Mouse (Mus musculus): ENCODE data around the gene Fam83c. TPM values are rescaled to one million over a fixed set of nuclear protein-coding genes. Genes with fewer than 3 reads are reported as not detected.

The Fam83c gene
- polyA plus RNA-seq, 1 experiment from 2014 or later, result 0.23 TPM

DNA sequence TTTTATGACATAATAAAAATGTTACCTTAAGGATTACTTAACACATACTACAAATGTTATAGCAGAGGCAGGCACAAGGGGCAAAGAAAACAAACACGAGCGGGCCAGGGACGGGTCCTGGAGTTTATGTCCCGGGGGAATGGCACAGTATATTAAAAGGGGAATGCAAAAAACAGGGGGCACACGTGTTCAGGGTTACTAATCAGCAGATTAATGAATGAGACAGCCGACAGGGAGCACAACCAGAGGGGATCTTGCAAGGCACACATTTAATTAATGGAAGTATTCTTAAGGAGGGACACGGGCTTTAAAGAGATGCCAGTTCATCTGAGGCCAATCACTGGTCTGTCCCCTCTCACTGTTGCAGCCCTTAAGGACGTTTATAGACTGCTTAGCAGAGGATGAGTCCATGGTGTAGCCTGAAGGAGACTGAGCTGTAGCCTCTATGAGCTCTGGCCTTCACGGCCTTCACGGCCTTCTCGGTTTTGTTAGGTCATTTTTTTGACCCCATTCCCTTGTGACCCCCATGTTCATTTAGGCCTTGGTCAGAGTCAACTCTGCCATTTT lies 28.7 kb upstream of the Fam83c start:
- ATAC-seq (replicated peaks; ENCODE audit: low FRiP score, low TSS enrichment, low read depth) (peak; percentile 36; the same call in 1 of the 2 replicates), DNase-seq (ENCODE audit: low spot score) (no peak)
- Histone ChIP-seq H3K4me1 (replicated peaks; ENCODE audit: control insufficient read depth, insufficient read depth, low read length) (peaks cover 10% of the 10 kb centered on the region; the same call in 1 of the 2 replicates), H3K4me2 (ENCODE audit: low read length) (no peak overlapping the region; the same call in 1 of the 2 replicates), H3K9ac (ENCODE audit: low read length) (no peak overlapping the region), H3K9me3 (ENCODE audit: control insufficient read depth, low read length) (no peaks in the 10 kb centered on the region), H3K4me3 (ENCODE audit: low read depth, low read length) (no peak overlapping the region), H3K27ac (ENCODE audit: low read depth) (no peak overlapping the region), H3K27me3 (replicated peaks; ENCODE audit: control insufficient read depth, insufficient read depth, low read length) (no peaks in the 10 kb centered on the region), H3K36me3 (ENCODE audit: control insufficient read depth, insufficient read depth, low read length) (peaks cover 4% of the 10 kb centered on the region)
- WGBS, result 44% methylated on average over 11 of the region's 11 CpGs

GRCm38 (mm10) chr2:155862573-155863300 lies 28.1 kb upstream of the Fam83c start:
- Histone ChIP-seq H3K9ac (ENCODE audit: low read length) (no peak overlapping the region), H3K4me2 (ENCODE audit: low read length) (no peak overlapping the region; the same call in 1 of the 2 replicates)
- ATAC-seq (replicated peaks; ENCODE audit: low FRiP score, low TSS enrichment, low read depth), result peak; percentile 90

DNA sequence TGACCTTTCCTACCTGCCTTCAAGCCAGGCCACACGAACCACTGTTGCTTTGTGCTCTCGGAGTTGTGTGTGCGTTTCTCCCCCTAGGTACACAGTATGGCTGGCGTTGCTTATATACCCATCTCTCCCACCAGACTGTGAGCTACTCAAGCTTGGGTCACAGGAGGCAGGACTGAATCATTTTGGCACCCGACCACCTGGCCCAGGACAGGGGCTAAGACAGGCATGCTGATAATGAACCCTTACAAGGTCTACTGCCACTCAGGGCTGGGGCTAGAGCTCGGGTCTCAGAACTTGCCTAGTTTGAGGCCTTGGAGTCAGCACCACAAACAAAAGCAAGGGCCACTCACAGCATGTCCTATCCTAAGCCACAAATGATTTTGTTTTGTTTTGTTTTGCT lies 26.9 kb upstream of the Fam83c start:
- 88% methylated on average over 6 of the region's 6 CpGs for WGBS
- Histone ChIP-seq H3K9ac (ENCODE audit: low read length) (no peak overlapping the region), H3K4me2 (ENCODE audit: low read length) (no peak overlapping the region), H3K4me1 (replicated peaks; ENCODE audit: control insufficient read depth, insufficient read depth, low read length) (peaks cover 10% of the 10 kb centered on the region; the same call in 1 of the 2 replicates), H3K4me3 (ENCODE audit: low read depth, low read length) (no peak overlapping the region), H3K9me3 (ENCODE audit: control insufficient read depth, low read length) (no peaks in the 10 kb centered on the region), H3K27me3 (replicated peaks; ENCODE audit: control insufficient read depth, insufficient read depth, low read length) (no peaks in the 10 kb centered on the region), H3K36me3 (ENCODE audit: control insufficient read depth, insufficient read depth, low read length) (peaks cover 17% of the 10 kb centered on the region), H3K27ac (ENCODE audit: low read depth) (no peak overlapping the region)
- no peak for DNase-seq (ENCODE audit: low spot score)
- ATAC-seq (replicated peaks; ENCODE audit: low FRiP score, low TSS enrichment, low read depth), result no peak

More at GRCm38 (mm10) chr2:155862573-155863300, 28.1 kb upstream of the Fam83c start:
- DNase-seq (ENCODE audit: low spot score), result no peak
- Histone ChIP-seq H3K27me3 (replicated peaks; ENCODE audit: control insufficient read depth, insufficient read depth, low read length) (no peaks in the 10 kb centered on the region), H3K4me3 (ENCODE audit: low read depth, low read length) (no peak overlapping the region), H3K27ac (ENCODE audit: low read depth) (no peak overlapping the region), H3K9me3 (ENCODE audit: control insufficient read depth, low read length) (no peaks in the 10 kb centered on the region), H3K36me3 (ENCODE audit: control insufficient read depth, insufficient read depth, low read length) (peaks cover 8% of the 10 kb centered on the region), H3K4me1 (replicated peaks; ENCODE audit: control insufficient read depth, insufficient read depth, low read length) (peaks cover 10% of the 10 kb centered on the region; the same call in 1 of the 2 replicates)
- WGBS, result 54% methylated on average over 13 of the region's 13 CpGs

GRCm38 (mm10) chr2:155860102-155860501 lies 25.4 kb upstream of the Fam83c start:
- no peaks in the 10 kb centered on the region for H3K9me3 ChIP-seq (ENCODE audit: control insufficient read depth, low read length)
- H3K4me2 ChIP-seq (ENCODE audit: low read length), result no peak overlapping the region
- WGBS, result 77% methylated on average over 7 of the region's 7 CpGs
- ATAC-seq (replicated peaks; ENCODE audit: low FRiP score, low TSS enrichment, low read depth) (no peak), DNase-seq (ENCODE audit: low spot score) (no peak)
- no peak overlapping the region for H3K4me3 ChIP-seq (ENCODE audit: low read depth, low read length)
- peaks cover 22% of the 10 kb centered on the region for H3K36me3 ChIP-seq (ENCODE audit: control insufficient read depth, insufficient read depth, low read length)
- no peak overlapping the region for H3K9ac ChIP-seq (ENCODE audit: low read length)
- peaks cover 10% of the 10 kb centered on the region; the same call in 1 of the 2 replicates for H3K4me1 ChIP-seq (replicated peaks; ENCODE audit: control insufficient read depth, insufficient read depth, low read length)
- no peak overlapping the region for H3K27ac ChIP-seq (ENCODE audit: low read depth)
- H3K27me3 ChIP-seq (replicated peaks; ENCODE audit: control insufficient read depth, insufficient read depth, low read length), result no peaks in the 10 kb centered on the region

DNA sequence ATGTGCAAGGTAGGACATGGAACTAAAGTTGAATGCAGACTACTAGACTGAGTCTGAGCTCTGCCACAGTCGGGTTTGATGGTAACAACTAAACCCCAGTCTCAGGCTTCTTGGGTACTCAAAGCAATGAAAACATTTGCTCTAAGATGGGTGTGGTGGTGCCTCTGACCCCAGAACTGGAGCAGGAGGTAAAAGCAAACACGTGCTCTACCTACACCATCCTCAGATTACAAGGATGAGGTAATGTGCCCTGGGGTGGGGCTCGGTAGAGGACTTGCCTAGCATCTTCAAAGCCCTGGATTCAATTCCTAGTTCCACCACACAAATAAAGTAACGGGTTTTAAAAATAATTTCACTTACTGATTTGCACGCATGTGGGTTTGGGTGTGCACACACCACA lies 17.9 kb upstream of the Fam83c start:
- 76% methylated on average over 5 of the region's 5 CpGs for WGBS
- ATAC-seq (replicated peaks; ENCODE audit: low FRiP score, low TSS enrichment, low read depth), result 0 out of 2 replicates have a peak, but pooled peaks have one; percentile 24

GRCm38 (mm10) chr2:155850120-155850519 lies 15.5 kb upstream of the Fam83c start:
- Histone ChIP-seq H3K27ac (ENCODE audit: low read depth) (no peak overlapping the region), H3K27me3 (replicated peaks; ENCODE audit: control insufficient read depth, insufficient read depth, low read length) (no peaks in the 10 kb centered on the region), H3K9ac (ENCODE audit: low read length) (no peak overlapping the region), H3K4me1 (replicated peaks; ENCODE audit: control insufficient read depth, insufficient read depth, low read length) (no peaks in the 10 kb centered on the region), H3K36me3 (ENCODE audit: control insufficient read depth, insufficient read depth, low read length) (peaks cover 71% of the 10 kb centered on the region), H3K9me3 (ENCODE audit: control insufficient read depth, low read length) (no peaks in the 10 kb centered on the region), H3K4me2 (ENCODE audit: low read length) (no peak overlapping the region), H3K4me3 (ENCODE audit: low read depth, low read length) (no peak overlapping the region)
- no peak for ATAC-seq (replicated peaks; ENCODE audit: low FRiP score, low TSS enrichment, low read depth)
- 86% methylated on average over 7 of the region's 7 CpGs for WGBS
- DNase-seq (ENCODE audit: low spot score), result no peak

More for the DNA sequence above, 17.9 kb upstream of the Fam83c start:
- Histone ChIP-seq H3K4me1 (replicated peaks; ENCODE audit: control insufficient read depth, insufficient read depth, low read length) (no peaks in the 10 kb centered on the region), H3K27me3 (replicated peaks; ENCODE audit: control insufficient read depth, insufficient read depth, low read length) (no peaks in the 10 kb centered on the region), H3K27ac (ENCODE audit: low read depth) (no peak overlapping the region), H3K9ac (ENCODE audit: low read length) (no peak overlapping the region), H3K4me2 (ENCODE audit: low read length) (no peak overlapping the region), H3K36me3 (ENCODE audit: control insufficient read depth, insufficient read depth, low read length) (peaks cover 64% of the 10 kb centered on the region), H3K9me3 (ENCODE audit: control insufficient read depth, low read length) (no peaks in the 10 kb centered on the region), H3K4me3 (ENCODE audit: low read depth, low read length) (no peak overlapping the region)
- no peak for DNase-seq (ENCODE audit: low spot score)

- H3K4me2 ChIP-seq (ENCODE audit: low read length), result no peak overlapping the region
- H3K27ac ChIP-seq (ENCODE audit: low read depth), result no peak overlapping the region
- H3K4me1 ChIP-seq (replicated peaks; ENCODE audit: control insufficient read depth, insufficient read depth, low read length), result no peaks in the 10 kb centered on the region
- H3K27me3 ChIP-seq (replicated peaks; ENCODE audit: control insufficient read depth, insufficient read depth, low read length), result no peaks in the 10 kb centered on the region
- DNase-seq (ENCODE audit: low spot score) (no peak), ATAC-seq (replicated peaks; ENCODE audit: low FRiP score, low TSS enrichment, low read depth) (no peak)
- peaks cover 74% of the 10 kb centered on the region for H3K36me3 ChIP-seq (ENCODE audit: control insufficient read depth, insufficient read depth, low read length)
- no peak overlapping the region for H3K9ac ChIP-seq (ENCODE audit: low read length)
- WGBS, result 51% methylated on average over 7 of the region's 7 CpGs
- no peak overlapping the region for H3K4me3 ChIP-seq (ENCODE audit: low read depth, low read length)
- no peaks in the 10 kb centered on the region for H3K9me3 ChIP-seq (ENCODE audit: control insufficient read depth, low read length)
Observed at GRCm38 (mm10) chr2:155849464-155849863, 14.8 kb upstream of the Fam83c start.

GRCm38 (mm10) chr2:155848291-155848690 lies 13.6 kb upstream of the Fam83c start:
- H3K4me1 ChIP-seq (replicated peaks; ENCODE audit: control insufficient read depth, insufficient read depth, low read length), result no peaks in the 10 kb centered on the region

More at GRCm38 (mm10) chr2:155848291-155848690, 13.6 kb upstream of the Fam83c start:
- H3K9ac ChIP-seq (ENCODE audit: low read length), result no peak overlapping the region
- no peaks in the 10 kb centered on the region for H3K9me3 ChIP-seq (ENCODE audit: control insufficient read depth, low read length)
- H3K36me3 ChIP-seq (ENCODE audit: control insufficient read depth, insufficient read depth, low read length), result peaks cover 64% of the 10 kb centered on the region
- no peak overlapping the region for H3K27ac ChIP-seq (ENCODE audit: low read depth)
- H3K27me3 ChIP-seq (replicated peaks; ENCODE audit: control insufficient read depth, insufficient read depth, low read length), result no peaks in the 10 kb centered on the region
- ATAC-seq (replicated peaks; ENCODE audit: low FRiP score, low TSS enrichment, low read depth) (no peak; the same call in 1 of the 2 replicates), DNase-seq (ENCODE audit: low spot score) (peak; percentile 92)
- H3K4me2 ChIP-seq (ENCODE audit: low read length), result no peak overlapping the region
- no peak overlapping the region for H3K4me3 ChIP-seq (ENCODE audit: low read depth, low read length)
- WGBS, result 28% methylated on average over 6 of the region's 6 CpGs
